Mouse (Mus musculus): ENCODE measurements around the gene Nin. TPM values are rescaled to one million over a fixed set of nuclear protein-coding genes. Genes with fewer than 3 reads are reported as not detected.

The Nin gene
- total and polyA plus RNA-seq, 3 experiments: 48.4 to 49.1 TPM; not detected in 1

GRCm38 (mm10) chr12:69962468-69962867, 151.0 kb downstream of the Nin start:
- no peaks in the 10 kb centered on the region for H3K79me2 ChIP-seq (ENCODE audit: control insufficient read depth, insufficient read depth, low read length, poor library complexity)
- no peak overlapping the region for H3K27ac ChIP-seq (ENCODE audit: control insufficient read depth, low read depth, low read length)
- H3K9me3 ChIP-seq (replicated peaks; ENCODE audit: insufficient read depth, low read length): no peaks in the 10 kb centered on the region
- no peak overlapping the region for H3K4me3 ChIP-seq (ENCODE audit: control insufficient read depth in 1 of 2, insufficient read depth in 1 of 2, low read depth in 2 of 2, low read length in 2 of 2)
- H3K4me1 ChIP-seq (ENCODE audit: control insufficient read depth in 1 of 2, insufficient read depth in 2 of 2, low read length in 2 of 2): no peaks in the 10 kb centered on the region; a peak in 2 of 4 replicates
- H3K9ac ChIP-seq (ENCODE audit: control insufficient read depth, low read depth, low read length, poor library complexity, severe bottlenecking): no peak overlapping the region
- peaks cover 6 to 16% of the 10 kb centered on the region in 2 experiments for H3K36me3 ChIP-seq (ENCODE audit: control insufficient read depth in 1 of 2, insufficient read depth in 2 of 2, low read length in 2 of 2)
- TF ChIP-seq CTCF (IDR thresholded peaks at IDR 0.05 in 2 of 3, conservative IDR thresholded peaks at IDR 0.05 in 1 of 3; ENCODE audit: control insufficient read depth in 1 of 3, insufficient read depth in 1 of 3, low read depth in 2 of 3, low read length in 3 of 3, poor library complexity in 1 of 3, severe bottlenecking in 1 of 3) (peak; percentile 60 to 64 (median 63)), NRF1 (IDR thresholded peaks at IDR 0.05; ENCODE audit: insufficient read depth, low read depth, low read length, poor library complexity, severe bottlenecking) (no peak), CHD1 (IDR thresholded peaks at IDR 0.05; ENCODE audit: low read depth, low read length) (no peak), ZMIZ1 (IDR thresholded peaks at IDR 0.05; ENCODE audit: low read depth, low read length) (no peak), TBP (IDR thresholded peaks at IDR 0.05; ENCODE audit: low read depth, low read length) (no peak), RAD21 (IDR thresholded peaks at IDR 0.05; ENCODE audit: low read depth, low read length) (peak; percentile 59), GATA1 (IDR thresholded peaks at IDR 0.05; ENCODE audit: low read depth, low read length) (no peak), POLR2AphosphoS5 (IDR thresholded peaks at IDR 0.05; ENCODE audit: borderline replicate concordance, low read depth, low read length) (no peak), CHD2 (IDR thresholded peaks at IDR 0.05; ENCODE audit: low read length) (no peak), MXI1 (IDR thresholded peaks at IDR 0.05; ENCODE audit: low read depth, low read length) (no peak), GABPA (IDR thresholded peaks at IDR 0.05; ENCODE audit: low read depth, low read length) (no peak), SMC3 (IDR thresholded peaks at IDR 0.05; ENCODE audit: low read depth, low read length) (peak; percentile 60), USF1 (IDR thresholded peaks at IDR 0.05; ENCODE audit: low read depth, low read length) (peak; percentile 33; the same call in 1 of the 2 replicates), ELF1 (IDR thresholded peaks at IDR 0.05; ENCODE audit: low read depth, low read length) (no peak), MAZ (IDR thresholded peaks at IDR 0.05; ENCODE audit: low read depth, low read length) (no peak), POLR2AphosphoS2 (IDR thresholded peaks at IDR 0.05; ENCODE audit: low read length) (no peak), UBTF (IDR thresholded peaks at IDR 0.05; ENCODE audit: borderline replicate concordance, insufficient read depth, low read depth, low read length) (no peak), ZC3H11A (IDR thresholded peaks at IDR 0.05; ENCODE audit: low read depth, low read length) (peak; percentile 47)
- DNase-seq (ENCODE audit: low read depth, low spot score): peak; percentile 65
- H3K27me3 ChIP-seq (ENCODE audit: control insufficient read depth in 1 of 2, insufficient read depth in 2 of 2, low read length in 2 of 2): no peaks in the 10 kb centered on the region

Other genes with a start within 250 kb of the Nin start
- 0.36 and 0.50 TPM in 2 replicates for gene Atl1, start 221.1 kb downstream of the Nin start, total RNA-seq (2012; rRNA removed)
- 1 to 10 TPM in 1 of 2 experiments, not detected in 1; 1.0 TPM for gene Atl1, start 221.1 kb downstream of the Nin start, polyA plus RNA-seq (2012; ENCODE audit: insufficient read depth in 1 of 2, insufficient read length in 2 of 2, low read depth in 1 of 2, low replicate concordance in 2 of 2, missing spikeins in 1 of 2)
- 7.0 and 7.3 TPM in 2 replicates for gene Map4k5, start 220.5 kb downstream of the Nin start, total RNA-seq (2012; rRNA removed)
- gene Map4k5, start 220.5 kb downstream of the Nin start, polyA plus RNA-seq (2012; ENCODE audit: insufficient read depth in 1 of 2, insufficient read length in 2 of 2, low read depth in 1 of 2, low replicate concordance in 2 of 2, missing spikeins in 1 of 2): 1 to 10 TPM in 1 of 2 experiments, not detected in 1; 8.5 TPM
- 17.8 and 20.4 TPM in 2 replicates for gene Sav1, start 126.7 kb downstream of the Nin start, total RNA-seq (2012; rRNA removed)
- 10 to 100 TPM; 47.8 to 96.2 TPM for gene Sav1, start 126.7 kb downstream of the Nin start, polyA plus RNA-seq (2012; ENCODE audit: insufficient read depth in 1 of 2, insufficient read length in 2 of 2, low read depth in 1 of 2, low replicate concordance in 2 of 2, missing spikeins in 1 of 2)
- gene Abhd12b, start 40.4 kb upstream of the Nin start, total RNA-seq (2012; rRNA removed): 0.10 TPM in 1 of 2 replicates, not detected in the other
- not detected for gene Abhd12b, start 40.4 kb upstream of the Nin start, polyA plus RNA-seq (2012; ENCODE audit: insufficient read depth in 1 of 2, insufficient read length in 2 of 2, low read depth in 1 of 2, low replicate concordance in 2 of 2, missing spikeins in 1 of 2)
- gene Pygl, start 117.8 kb upstream of the Nin start, total RNA-seq (2012; rRNA removed): 13.9 and 17.2 TPM in 2 replicates
- 10 to 100 TPM in 1 of 2 experiments, not detected in 1; 26.9 TPM for gene Pygl, start 117.8 kb upstream of the Nin start, polyA plus RNA-seq (2012; ENCODE audit: insufficient read depth in 1 of 2, insufficient read length in 2 of 2, low read depth in 1 of 2, low replicate concordance in 2 of 2, missing spikeins in 1 of 2)
- gene Trim9, start 233.9 kb upstream of the Nin start, total RNA-seq (2012; rRNA removed): not detected in 2 replicates
- gene Trim9, start 233.9 kb upstream of the Nin start, polyA plus RNA-seq (2012; ENCODE audit: insufficient read depth in 1 of 2, insufficient read length in 2 of 2, low read depth in 1 of 2, low replicate concordance in 2 of 2, missing spikeins in 1 of 2): not detected

All from MEL (cell line).